In the genomic region with DNA sequence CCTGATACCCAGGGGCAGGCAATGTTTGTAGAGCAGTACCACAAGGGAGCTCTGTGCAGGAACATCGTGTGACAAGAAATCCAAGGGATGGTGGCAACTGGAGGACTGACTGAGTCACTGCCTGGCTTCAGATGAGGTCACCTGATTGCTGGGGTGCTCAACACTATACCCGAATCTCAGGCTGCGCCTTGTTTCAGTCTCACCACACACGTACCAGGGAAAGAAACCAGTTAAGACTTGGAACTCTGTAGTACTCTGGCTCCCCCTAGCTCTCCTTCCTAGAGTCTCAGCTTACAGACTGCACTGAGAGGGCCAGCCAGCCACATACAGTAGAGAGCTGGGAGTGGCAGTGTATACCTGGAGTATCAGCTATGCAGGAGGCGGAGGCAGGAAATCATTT, we compare ENCODE assay signal across 8 mouse cellular contexts. TPM values are rescaled to one million over a fixed set of nuclear protein-coding genes. Genes with fewer than 3 reads are reported as not detected.
DNase-seq lines count a peak whose midpoint lies in the region; ATAC-seq and TF ChIP-seq lines count a peak whose summit lies in the region.

No protein-coding gene starts in this region.

- TF ChIP-seq POLR2A in small intestine, adult 2 months (IDR thresholded peaks at IDR 0.05; ENCODE audit: low read depth, low read length) = no peak

- peaks cover 94% of the 10 kb centered on the region for H3K36me3 ChIP-seq in hindbrain, embryonic 14.5 days (replicated peaks; ENCODE audit: control insufficient read depth, insufficient read depth)
- H3K36me3 ChIP-seq in small intestine, adult 2 months (ENCODE audit: control insufficient read depth, insufficient read depth, low read length) = peaks cover 38% of the 10 kb centered on the region

- DNase-seq in adrenal gland, adult (ENCODE audit: inconsistent age in 2 of 2, low spot score in 1 of 2) = peak; percentile 72 to 84
- no peak for DNase-seq in adrenal gland, postnatal 25 days
- peak; percentile 46 for DNase-seq in A20 (ENCODE audit: low read depth, low spot score)
- DNase-seq in cerebellum, postnatal 14 days = peak; percentile 69
- peak; percentile 64 for DNase-seq in hindbrain, embryonic 14.5 days (ENCODE audit: low spot score)
- DNase-seq in layer of hippocampus, adult 9-11 months = peak; percentile 78
- peak; percentile 78 for DNase-seq in lung, postnatal 36 days

- H3K9ac ChIP-seq in hindbrain, embryonic 14.5 days = no peak overlapping the region

- TF ChIP-seq CTCF in small intestine, adult 2 months (IDR thresholded peaks at IDR 0.05; ENCODE audit: extremely low read depth, insufficient read length, insufficient replicate concordance, low read depth, low read length) = peak; percentile 47; the same call in 1 of the 2 replicates

- no peaks in the 10 kb centered on the region for H3K4me1 ChIP-seq in hindbrain, embryonic 14.5 days (replicated peaks; ENCODE audit: control insufficient read depth, insufficient read depth, low read length)
- no peaks in the 10 kb centered on the region for H3K4me1 ChIP-seq in small intestine, adult 2 months (ENCODE audit: control insufficient read depth, insufficient read depth, insufficient read length, low read length)

- H3K4me3 ChIP-seq in hindbrain, embryonic 14.5 days (replicated peaks; ENCODE audit: low read length) = no peak overlapping the region
- no peak overlapping the region for H3K4me3 ChIP-seq in small intestine, adult 2 months (ENCODE audit: low read depth, low read length)

- ATAC-seq in hindbrain, embryonic 14.5 days (ENCODE audit: low FRiP score) = peak; percentile 71; the same call in 1 of the 2 replicates

- 77% methylated on average over 5 of the region's 5 CpGs for WGBS in hindbrain, embryonic 14.5 days
- 59% methylated on average over 5 of the region's 5 CpGs for WGBS in small intestine, adult 2 months

- H3K27ac ChIP-seq in hindbrain, embryonic 14.5 days = no peak overlapping the region
- H3K27ac ChIP-seq in small intestine, adult 2 months (ENCODE audit: insufficient read depth, low read depth, low read length) = no peak overlapping the region

- H3K27me3 ChIP-seq in hindbrain, embryonic 14.5 days (ENCODE audit: control insufficient read depth, insufficient read depth, low read length) = no peaks in the 10 kb centered on the region
- H3K27me3 ChIP-seq in small intestine, adult 2 months (ENCODE audit: control insufficient read depth, insufficient read depth, low read length) = no peaks in the 10 kb centered on the region

- H3K9me3 ChIP-seq in hindbrain, embryonic 14.5 days (ENCODE audit: control insufficient read depth, low read length) = no peaks in the 10 kb centered on the region

- no peak overlapping the region for H3K4me2 ChIP-seq in hindbrain, embryonic 14.5 days (replicated peaks)

RNA-seq across cellular contexts. Expression of a gene that starts 5.9 kb away (rescaled TPM):
- 39.1 and 40.4 TPM in 2 replicates for total RNA-seq in adrenal gland, postnatal 25 days (2021)
- 70.3 and 93.3 TPM in 2 replicates for polyA plus RNA-seq in hindbrain, embryonic 14.5 days (2014; fragmentation: Nextera tagmentation; extraction: Ambion mirVana)
- 67.5 and 78.5 TPM in 2 replicates for polyA plus RNA-seq in small intestine, adult 2 months (2012; rRNA removed)

RNA-seq across cellular contexts. Expression of a gene that starts 17.0 kb away (rescaled TPM):
- 21.3 and 24.9 TPM in 2 replicates for total RNA-seq in adrenal gland, postnatal 25 days (2021)
- polyA plus RNA-seq in hindbrain, embryonic 14.5 days (2014; fragmentation: Nextera tagmentation; extraction: Ambion mirVana) = 21.5 and 23.1 TPM in 2 replicates
- 2.8 and 4.4 TPM in 2 replicates for polyA plus RNA-seq in small intestine, adult 2 months (2012; rRNA removed)

RNA-seq across cellular contexts. Expression of a gene that starts 17.2 kb away (rescaled TPM):
- 2.4 and 3.9 TPM in 2 replicates for total RNA-seq in adrenal gland, postnatal 25 days (2021)
- 1.9 and 3.4 TPM in 2 replicates for polyA plus RNA-seq in hindbrain, embryonic 14.5 days (2014; fragmentation: Nextera tagmentation; extraction: Ambion mirVana)
- polyA plus RNA-seq in small intestine, adult 2 months (2012; rRNA removed) = 0.38 and 0.53 TPM in 2 replicates
